8 mouse cellular contexts compared by ENCODE assay signal in the genomic region with DNA sequence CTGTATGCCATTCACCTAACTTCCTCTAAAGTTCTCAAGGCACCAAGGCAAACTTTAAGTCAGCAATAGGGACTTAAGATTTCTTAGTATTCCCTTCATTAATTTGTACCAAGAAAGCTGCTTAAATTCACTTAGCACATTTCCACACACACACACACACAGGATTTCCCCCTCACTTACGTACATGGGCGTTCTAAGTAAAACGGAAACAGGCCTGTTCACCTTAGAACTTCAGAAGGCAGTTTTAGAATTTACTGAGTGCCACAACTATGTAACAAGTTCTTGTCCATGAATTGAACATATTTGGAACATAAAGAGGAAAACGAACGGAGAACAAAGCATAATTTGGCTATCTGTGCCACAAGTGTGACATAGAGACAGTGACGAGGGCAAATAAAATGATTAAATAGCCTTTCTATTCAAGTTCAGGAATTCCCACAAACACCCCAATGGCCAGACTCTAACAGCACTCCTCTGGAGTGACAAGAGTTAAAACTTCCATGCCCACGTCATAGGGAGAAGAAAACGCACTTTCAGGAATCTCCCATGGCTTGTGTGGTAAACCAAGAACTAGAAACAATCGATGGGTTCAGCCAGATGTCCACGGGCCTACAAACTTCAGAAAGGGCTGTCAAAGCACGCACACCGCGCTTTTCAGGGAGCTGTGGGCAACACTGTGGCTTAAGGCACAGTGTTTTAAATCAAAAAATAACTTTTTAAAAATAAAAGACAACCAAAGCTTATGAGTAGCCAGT. TPM values are rescaled to one million over a fixed set of nuclear protein-coding genes. Genes with fewer than 3 reads are reported as not detected.
DNase-seq lines count a peak whose midpoint lies in the region; ATAC-seq and TF ChIP-seq lines count a peak whose summit lies in the region.

No protein-coding gene starts in this region.

- peaks cover 3% of the 10 kb centered on the region; the same call in 1 of the 2 replicates for H3K4me1 ChIP-seq in cortical plate, adult 2 months (ENCODE audit: control insufficient read depth, insufficient read depth, low read length)
- H3K4me1 ChIP-seq in liver, embryonic 12.5 days = peaks cover 23% of the 10 kb centered on the region
- H3K4me1 ChIP-seq in stomach, embryonic 14.5 days (ENCODE audit: control insufficient read depth, insufficient read depth, low read length) = peaks cover 7% of the 10 kb centered on the region; the same call in 1 of the 2 replicates

- ATAC-seq in liver, embryonic 12.5 days = no peak
- ATAC-seq in stomach, embryonic 14.5 days (ENCODE audit: insufficient number of reproducible peaks, insufficient read depth, low FRiP score, low read depth) = no peak

- peak overlapping the region; percentile 53; the same call in 1 of the 2 replicates for H3K9ac ChIP-seq in liver, embryonic 12.5 days
- H3K9ac ChIP-seq in stomach, embryonic 14.5 days (replicated peaks; ENCODE audit: low read depth, low read length) = peak overlapping the region; percentile 34

- H3K36me3 ChIP-seq in liver, embryonic 12.5 days = peaks cover 27% of the 10 kb centered on the region
- peaks cover 25% of the 10 kb centered on the region for H3K36me3 ChIP-seq in stomach, embryonic 14.5 days (ENCODE audit: control insufficient read depth, insufficient read depth, low read length)

- peak overlapping the region; percentile 91 for H3K4me2 ChIP-seq in liver, embryonic 12.5 days
- H3K4me2 ChIP-seq in stomach, embryonic 14.5 days (replicated peaks; ENCODE audit: low read depth, low read length) = peak overlapping the region; percentile 50

- H3K27ac ChIP-seq in gastrocnemius, adult 2 months = peak overlapping the region; percentile 97
- H3K27ac ChIP-seq in cortical plate, adult 2 months (ENCODE audit: insufficient read depth, low read length) = peak overlapping the region; percentile 70
- H3K27ac ChIP-seq in liver, embryonic 12.5 days = no peak overlapping the region
- peak overlapping the region; percentile 60; the same call in 1 of the 2 replicates for H3K27ac ChIP-seq in stomach, embryonic 14.5 days (ENCODE audit: low read length)

- peak overlapping the region; percentile 80 for H3K4me3 ChIP-seq in gastrocnemius, adult 2 months
- peak overlapping the region; percentile 73 for H3K4me3 ChIP-seq in cortical plate, adult 2 months (ENCODE audit: insufficient read depth, low read length)
- H3K4me3 ChIP-seq in liver, embryonic 12.5 days = peak overlapping the region; percentile 78
- peak overlapping the region; percentile 57 for H3K4me3 ChIP-seq in stomach, embryonic 14.5 days (ENCODE audit: low read depth, low read length)

- intact Hi-C loops in gastrocnemius, adult 2 months (cut with DNase I) = no loop called here
- intact Hi-C loops in heart, postnatal 36 days (cut with DNase I) = loop anchor here (5.0 kb wide), 1 partner anchor 152 kb away; the partner anchor contains the start of gene Zbtb11

- no peak for DNase-seq in gastrocnemius, adult 2 months
- DNase-seq in gastrocnemius, postnatal 25 days = no peak
- DNase-seq in heart, postnatal 36 days = peak; percentile 31 to 41
- no peak for DNase-seq in adrenal gland, adult 2 months
- DNase-seq in spleen, postnatal 14 days (ENCODE audit: low spot score in 2 of 2) = no peak

- TF ChIP-seq CTCF in gastrocnemius, adult 2 months (IDR thresholded peaks at IDR 0.05) = no peak
- no peak for TF ChIP-seq CTCF in cortical plate, adult 2 months (IDR thresholded peaks at IDR 0.05; ENCODE audit: extremely low read depth, insufficient read depth, low read length)

- 41% methylated on average over 13 of the region's 13 CpGs for WGBS in liver, embryonic 12.5 days (ENCODE audit: insufficient replicate concordance)
- WGBS in stomach, embryonic 14.5 days = 41% methylated on average over 13 of the region's 13 CpGs

- H3K9me3 ChIP-seq in liver, embryonic 12.5 days (replicated peaks) = no peaks in the 10 kb centered on the region
- no peaks in the 10 kb centered on the region for H3K9me3 ChIP-seq in stomach, embryonic 14.5 days (ENCODE audit: control insufficient read depth, low read depth, low read length)

- H3K27me3 ChIP-seq in liver, embryonic 12.5 days (replicated peaks) = peaks cover 19% of the 10 kb centered on the region
- H3K27me3 ChIP-seq in stomach, embryonic 14.5 days (ENCODE audit: control insufficient read depth, insufficient read depth, low read length) = no peaks in the 10 kb centered on the region

- no peak for TF ChIP-seq POLR2A in cortical plate, adult 2 months (IDR thresholded peaks at IDR 0.05; ENCODE audit: extremely low read depth, insufficient read depth, low read length)

RNA-seq across cellular contexts. Expression of gene Nfkbiz, which starts 18.4 kb away (rescaled TPM):
- total RNA-seq in gastrocnemius, adult 2 months (2021) = 1 to 10 TPM; 1.1 TPM
- 1 to 10 TPM; 1.2 to 1.3 TPM for total RNA-seq in gastrocnemius, postnatal 25 days (2021)
- 5.1 and 5.4 TPM in 2 replicates for polyA plus RNA-seq in cortical plate, adult 2 months (2012; rRNA removed)
- total RNA-seq in heart, postnatal 36 days (2021) = 1 to 10 TPM; 2.4 TPM
- 2.4 and 2.6 TPM in 2 replicates for polyA plus RNA-seq in liver, embryonic 12.5 days (2016; fragmentation: Nextera tagmentation; extraction: Ambion mirVana)
- 6.4 and 8.3 TPM in 2 replicates for polyA plus RNA-seq in stomach, embryonic 14.5 days (2014; fragmentation: Nextera tagmentation; extraction: Ambion mirVana)
- total RNA-seq in adrenal gland, adult 2 months (2021) = 1 to 10 TPM; 4.8 to 5.3 TPM
- 6.0 and 7.3 TPM in 2 replicates for polyA plus RNA-seq in adrenal gland, adult 2 months (2012; rRNA removed)

Comparison
In these comparisons a context has a peak if more than half of its experiments do, and no peak if none do; other contexts are left out.
1. DNase-seq: peak in heart, postnatal 36 days (2 of 2); none in gastrocnemius, adult 2 months (single experiment), gastrocnemius, postnatal 25 days (single experiment), adrenal gland, adult 2 months (single experiment) and spleen, postnatal 14 days (0 of 2).
2. Peak in every context shown above with its lines, with median percentiles within 50 percentile points of each other: H3K4me3 ChIP-seq.